Mouse (Mus musculus): Measurements from ENCODE around the gene Tnfaip8l3. TPM values are rescaled to one million over a fixed set of nuclear protein-coding genes. Genes with fewer than 3 reads are reported as not detected.
A peak's percentile ranks its signal among the peaks of the same experiment; 100 is the strongest.

The Tnfaip8l3 gene
- total and polyA plus RNA-seq, 2 experiments from 2014 or later = 0.27 to 0.90 TPM

- no peak overlapping the region for H3K9ac ChIP-seq (replicated peaks; ENCODE audit: low read depth, low read length)
- TF ChIP-seq CTCF (IDR thresholded peaks at IDR 0.05; ENCODE audit: low read depth) (no peak), EP300 (IDR thresholded peaks at IDR 0.05; ENCODE audit: low read depth) (no peak)
- no peak overlapping the region for H3K4me3 ChIP-seq (ENCODE audit: low read depth, low read length)
- H3K4me1 ChIP-seq (ENCODE audit: control insufficient read depth, insufficient read depth) = no peaks in the 10 kb centered on the region
- H3K4me2 ChIP-seq (ENCODE audit: low read depth, low read length) = no peak overlapping the region
- 0 out of 2 replicates have a peak, but pooled peaks cover 3% of the 10 kb centered on the region for H3K9me3 ChIP-seq (replicated peaks; ENCODE audit: control insufficient read depth, low read length)
- no peaks in the 10 kb centered on the region for H3K36me3 ChIP-seq (replicated peaks; ENCODE audit: control insufficient read depth, insufficient read depth, low read length)
- ATAC-seq (ENCODE audit: insufficient read depth, low read depth) = no peak
- 72% methylated on average over 3 of the region's 3 CpGs for WGBS
- H3K27ac ChIP-seq (ENCODE audit: low read depth) = no peak overlapping the region
- DNase-seq (ENCODE audit: low spot score) = no peak
- H3K27me3 ChIP-seq (ENCODE audit: control insufficient read depth, insufficient read depth, low read length) = no peaks in the 10 kb centered on the region
Observed at GRCm38 (mm10) chr9:54074901-54075300, 6.7 kb upstream of the Tnfaip8l3 start.

GRCm38 (mm10) chr9:54073688-54074087, 5.5 kb upstream of the Tnfaip8l3 start:
- 60% methylated on average over 4 of the region's 4 CpGs for WGBS
- no peak overlapping the region for H3K27ac ChIP-seq (ENCODE audit: low read depth)
- DNase-seq (ENCODE audit: low spot score) (no peak), ATAC-seq (ENCODE audit: insufficient read depth, low read depth) (no peak)
- H3K36me3 ChIP-seq (replicated peaks; ENCODE audit: control insufficient read depth, insufficient read depth, low read length) = no peaks in the 10 kb centered on the region
- H3K27me3 ChIP-seq (ENCODE audit: control insufficient read depth, insufficient read depth, low read length) = no peaks in the 10 kb centered on the region
- no peak overlapping the region for H3K4me3 ChIP-seq (ENCODE audit: low read depth, low read length)
- no peak for TF ChIP-seq CTCF (IDR thresholded peaks at IDR 0.05; ENCODE audit: low read depth)
- no peak for TF ChIP-seq EP300 (IDR thresholded peaks at IDR 0.05; ENCODE audit: low read depth)
- H3K9ac ChIP-seq (replicated peaks; ENCODE audit: low read depth, low read length) = no peak overlapping the region
- H3K9me3 ChIP-seq (replicated peaks; ENCODE audit: control insufficient read depth, low read length) = 0 out of 2 replicates have a peak, but pooled peaks cover 3% of the 10 kb centered on the region
- H3K4me2 ChIP-seq (ENCODE audit: low read depth, low read length) = no peak overlapping the region
- peaks cover 6% of the 10 kb centered on the region; the same call in 1 of the 2 replicates for H3K4me1 ChIP-seq (ENCODE audit: control insufficient read depth, insufficient read depth)

- Histone ChIP-seq H3K27ac (ENCODE audit: low read depth) (no peak overlapping the region), H3K4me2 (ENCODE audit: low read depth, low read length) (no peak overlapping the region), H3K27me3 (ENCODE audit: control insufficient read depth, insufficient read depth, low read length) (peaks cover 19% of the 10 kb centered on the region), H3K4me1 (ENCODE audit: control insufficient read depth, insufficient read depth) (peaks cover 8% of the 10 kb centered on the region; the same call in 1 of the 2 replicates), H3K36me3 (replicated peaks; ENCODE audit: control insufficient read depth, insufficient read depth, low read length) (no peaks in the 10 kb centered on the region), H3K9me3 (replicated peaks; ENCODE audit: control insufficient read depth, low read length) (no peaks in the 10 kb centered on the region), H3K9ac (replicated peaks; ENCODE audit: low read depth, low read length) (no peak overlapping the region), H3K4me3 (ENCODE audit: low read depth, low read length) (no peak overlapping the region)
- no peak for TF ChIP-seq EP300 (IDR thresholded peaks at IDR 0.05; ENCODE audit: low read depth)
- no peak for TF ChIP-seq CTCF (IDR thresholded peaks at IDR 0.05; ENCODE audit: low read depth)
- WGBS = 47% methylated on average over 7 of the region's 7 CpGs
- no peak for DNase-seq (ENCODE audit: low spot score)
- no peak for ATAC-seq (ENCODE audit: insufficient read depth, low read depth)
Observed at GRCm38 (mm10) chr9:54071474-54072095, 3.4 kb upstream of the Tnfaip8l3 start.

GRCm38 (mm10) chr9:54069204-54069603, 1.0 kb upstream of the Tnfaip8l3 start:
- DNase-seq (ENCODE audit: low spot score) (no peak), ATAC-seq (ENCODE audit: insufficient read depth, low read depth) (no peak)
- H3K9ac ChIP-seq (replicated peaks; ENCODE audit: low read depth, low read length) = no peak overlapping the region
- no peaks in the 10 kb centered on the region for H3K9me3 ChIP-seq (replicated peaks; ENCODE audit: control insufficient read depth, low read length)
- H3K27ac ChIP-seq (ENCODE audit: low read depth) = no peak overlapping the region
- H3K4me1 ChIP-seq (ENCODE audit: control insufficient read depth, insufficient read depth) = peaks cover 8% of the 10 kb centered on the region; the same call in 1 of the 2 replicates
- H3K4me3 ChIP-seq (ENCODE audit: low read depth, low read length) = peak overlapping the region; percentile 44
- H3K27me3 ChIP-seq (ENCODE audit: control insufficient read depth, insufficient read depth, low read length) = peaks cover 25% of the 10 kb centered on the region
- H3K36me3 ChIP-seq (replicated peaks; ENCODE audit: control insufficient read depth, insufficient read depth, low read length) = no peaks in the 10 kb centered on the region
- TF ChIP-seq CTCF (IDR thresholded peaks at IDR 0.05; ENCODE audit: low read depth) (no peak), EP300 (IDR thresholded peaks at IDR 0.05; ENCODE audit: low read depth) (no peak)
- H3K4me2 ChIP-seq (ENCODE audit: low read depth, low read length) = peak overlapping the region; percentile 70
- WGBS = 49% methylated on average over 5 of the region's 5 CpGs

GRCm38 (mm10) chr9:54068777-54069176, 589 bp upstream of the Tnfaip8l3 start:
- Histone ChIP-seq H3K4me3 (ENCODE audit: low read depth, low read length) (peak overlapping the region; percentile 44), H3K27ac (ENCODE audit: low read depth) (no peak overlapping the region), H3K36me3 (replicated peaks; ENCODE audit: control insufficient read depth, insufficient read depth, low read length) (no peaks in the 10 kb centered on the region), H3K9me3 (replicated peaks; ENCODE audit: control insufficient read depth, low read length) (no peaks in the 10 kb centered on the region), H3K27me3 (ENCODE audit: control insufficient read depth, insufficient read depth, low read length) (peaks cover 25% of the 10 kb centered on the region), H3K4me2 (ENCODE audit: low read depth, low read length) (peak overlapping the region; percentile 70), H3K4me1 (ENCODE audit: control insufficient read depth, insufficient read depth) (peaks cover 8% of the 10 kb centered on the region; the same call in 1 of the 2 replicates), H3K9ac (replicated peaks; ENCODE audit: low read depth, low read length) (peak overlapping the region; percentile 7; the same call in 1 of the 2 replicates)
- TF ChIP-seq EP300 (IDR thresholded peaks at IDR 0.05; ENCODE audit: low read depth) (no peak), CTCF (IDR thresholded peaks at IDR 0.05; ENCODE audit: low read depth) (no peak)
- WGBS = under 1% methylated on average over 11 of the region's 11 CpGs
- peak; percentile 75 for DNase-seq (ENCODE audit: low spot score)
- peak; percentile 83 for ATAC-seq (ENCODE audit: insufficient read depth, low read depth)

All from heart, postnatal 0 days (tissue).